Mouse (Mus musculus): ENCODE measurements at regions not wholly inside any gene's neighbourhood (a gene's known extent, or its start where the extent isn't known, plus 50 kb on each side); places are given as distances from the start of the nearest gene placed in this dataset.

DNA sequence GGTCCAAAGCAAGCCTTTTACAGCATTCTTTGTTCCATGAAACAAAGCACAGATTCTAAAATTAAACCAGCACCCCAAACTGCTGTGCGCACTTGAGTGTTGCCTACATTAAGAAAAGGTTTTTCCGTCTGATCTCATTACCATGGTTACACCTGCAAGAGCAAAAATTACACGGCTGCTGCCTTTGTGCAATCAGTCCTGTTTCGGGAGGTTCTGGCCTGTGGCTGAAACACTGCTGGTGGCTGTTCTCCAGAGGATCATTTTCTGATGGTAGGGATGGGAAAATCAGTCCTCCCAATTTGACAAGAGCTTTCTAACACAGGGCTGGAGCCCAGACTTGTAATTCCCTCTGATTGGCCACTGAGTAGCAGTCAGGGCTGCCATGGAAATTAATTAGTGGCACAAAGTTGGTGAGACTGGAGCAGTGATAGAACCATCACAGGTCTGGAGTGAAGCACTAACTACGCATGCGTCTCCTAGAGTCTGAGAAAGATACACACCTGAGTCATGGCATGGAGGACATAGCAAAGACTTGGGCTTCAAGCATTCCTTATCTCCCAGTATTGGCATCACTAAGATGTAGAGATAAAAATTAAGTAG is 114.8 kb upstream of the Fam49a start:
- no peak for DNase-seq

GRCm38 (mm10) chr12:12147847-12148246 is 114.1 kb upstream of the Fam49a start:
- no peak for DNase-seq

DNA sequence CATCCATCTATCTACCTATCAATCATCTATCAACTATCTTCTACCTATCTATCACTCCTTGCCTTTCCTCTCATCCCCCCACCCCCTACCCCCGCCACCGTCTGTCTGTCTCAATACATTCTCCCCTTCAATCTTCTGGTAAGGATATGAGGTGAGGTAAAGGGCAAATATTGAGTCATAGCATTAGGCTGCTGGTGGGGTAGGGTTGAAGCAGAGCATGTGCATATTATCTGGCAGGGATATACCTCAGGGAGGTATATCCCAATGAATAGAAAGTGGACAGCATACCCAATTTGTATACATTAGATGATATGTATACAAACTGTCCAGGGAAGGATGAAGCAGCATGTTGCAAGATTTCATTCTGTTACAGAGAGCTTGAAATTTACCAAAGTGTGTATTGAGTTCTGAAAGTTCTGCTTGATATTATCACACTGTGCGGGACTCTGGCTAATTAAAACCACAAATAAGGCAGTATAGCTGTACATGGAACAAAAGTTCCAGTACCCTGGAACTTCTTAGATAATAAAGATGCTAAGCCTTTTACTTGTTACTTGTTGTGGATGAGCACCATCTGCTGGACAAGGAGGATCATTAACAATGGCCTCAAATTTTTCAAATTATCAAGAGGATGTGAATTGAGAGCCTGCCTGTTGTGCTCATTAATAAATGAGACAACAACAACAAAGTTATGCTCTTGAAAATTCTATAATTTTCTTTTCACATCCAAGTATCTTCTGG is 113.1 kb upstream of the Fam49a start:
- peak; percentile 38 for DNase-seq

- DNase-seq: no peak
Measured at GRCm38 (mm10) chr12:12164411-12164810, 97.5 kb upstream of the Fam49a start.

- DNase-seq: no peak
Measured at GRCm38 (mm10) chr12:12170581-12170980, 91.4 kb upstream of the Fam49a start.

GRCm38 (mm10) chr12:12172087-12172823 is 89.7 kb upstream of the Fam49a start:
- no peak for DNase-seq

DNA sequence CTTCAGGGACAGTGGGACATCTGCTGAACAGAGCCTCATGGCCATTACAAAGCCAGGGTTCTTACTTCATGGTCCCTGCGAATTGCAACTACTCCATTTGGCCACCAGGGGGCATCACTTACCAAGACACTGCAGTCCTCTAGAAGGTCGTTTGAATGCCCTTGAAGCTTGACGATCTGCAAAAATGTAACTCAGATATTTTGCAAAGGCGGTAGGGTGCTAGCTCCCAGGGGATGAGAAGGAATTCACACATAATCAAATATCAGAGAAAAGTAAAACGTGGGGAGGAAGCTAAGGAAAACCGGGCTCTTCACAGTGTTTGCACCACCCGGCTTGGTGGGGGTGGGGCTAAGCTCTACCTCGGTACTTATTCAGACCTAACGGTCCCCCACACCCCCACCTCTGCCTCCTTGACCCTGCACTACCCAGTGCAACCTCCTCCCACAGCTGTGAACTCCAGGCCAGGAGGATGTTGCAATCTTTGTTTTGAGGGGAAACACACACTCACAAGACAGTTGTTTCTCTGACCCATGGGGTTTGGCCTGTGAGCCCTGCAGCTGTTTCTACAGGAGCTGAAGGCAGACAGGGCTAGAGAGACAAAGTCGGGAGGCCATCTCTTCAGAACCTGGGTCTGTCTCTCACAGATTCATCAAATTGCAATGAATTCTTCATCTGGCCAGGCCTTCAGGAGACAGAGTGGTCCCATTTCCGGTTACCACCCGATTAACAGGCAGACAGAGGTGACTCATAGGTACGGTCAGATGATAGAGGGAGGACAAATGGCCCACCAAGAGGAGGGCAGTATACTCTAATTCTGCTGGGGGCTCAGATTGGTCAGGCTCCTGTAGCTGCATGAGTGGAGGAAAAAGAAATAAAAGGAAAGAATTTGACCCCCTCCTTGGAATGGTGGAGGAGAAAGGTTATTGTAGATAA is 85.3 kb upstream of the Fam49a start:
- DNase-seq: peak; percentile 88

GRCm38 (mm10) chr12:12177264-12178043 is 84.5 kb upstream of the Fam49a start:
- no peak for DNase-seq

- peak; percentile 23 for DNase-seq
Measured at GRCm38 (mm10) chr12:12178391-12178790, 83.5 kb upstream of the Fam49a start.

GRCm38 (mm10) chr12:12179292-12179865 is 82.6 kb upstream of the Fam49a start:
- peak; percentile 30 for DNase-seq

- DNase-seq: no peak
Measured at GRCm38 (mm10) chr12:12180986-12181385, 81.0 kb upstream of the Fam49a start.

GRCm38 (mm10) chr12:12181686-12182085 is 80.3 kb upstream of the Fam49a start:
- DNase-seq: peak; percentile 25

DNA sequence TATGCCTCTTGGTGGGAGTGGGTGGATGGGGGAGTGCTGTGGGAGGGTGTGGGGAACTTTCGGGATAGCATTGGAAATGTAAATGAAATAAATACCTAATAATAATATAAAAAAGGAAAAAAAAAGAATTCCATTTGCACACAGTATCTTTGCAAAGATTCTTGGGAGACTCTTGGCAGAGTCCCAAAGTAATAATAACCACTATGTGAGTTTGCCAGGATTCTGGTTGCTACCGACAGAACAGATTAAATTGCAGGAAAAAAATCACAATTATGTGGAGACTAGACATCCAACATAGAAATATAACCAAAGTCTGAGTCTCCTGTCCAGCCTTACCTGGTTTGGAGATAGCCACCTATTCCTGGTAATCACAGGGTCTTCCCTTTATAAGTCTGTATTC is 75.6 kb upstream of the Fam49a start:
- no peak for DNase-seq

DNA sequence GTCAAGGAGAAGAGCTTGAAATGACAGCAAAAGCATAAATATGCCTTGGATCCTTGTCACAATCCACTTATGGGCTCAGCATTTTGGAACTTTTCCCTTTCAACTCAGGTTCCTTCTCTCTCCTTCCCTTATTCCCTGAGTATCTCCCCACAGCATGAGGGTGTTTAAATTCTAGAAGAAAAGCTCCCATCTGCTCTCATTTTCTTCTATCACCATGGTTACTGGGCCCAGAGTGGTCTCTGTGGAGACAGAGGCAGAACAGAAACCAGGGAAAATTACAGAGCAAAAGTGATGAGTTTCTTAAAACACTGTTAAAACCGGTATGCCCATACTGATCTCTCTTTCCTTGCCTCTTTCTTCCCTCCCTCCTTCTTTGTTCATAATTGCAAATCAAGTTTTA is 66.9 kb upstream of the Fam49a start:
- no peak for DNase-seq

- DNase-seq: no peak
Measured at GRCm38 (mm10) chr12:12196627-12197026, 65.3 kb upstream of the Fam49a start.

GRCm38 (mm10) chr12:12208216-12208615 is 53.7 kb upstream of the Fam49a start:
- DNase-seq: no peak

All from lung, postnatal 36 days (tissue).